Mouse (Mus musculus): ENCODE measurements at regions not wholly inside any gene's neighbourhood (a gene's known extent, or its start where the extent isn't known, plus 50 kb on each side); places are given as distances from the start of the nearest gene placed in this dataset.

DNA sequence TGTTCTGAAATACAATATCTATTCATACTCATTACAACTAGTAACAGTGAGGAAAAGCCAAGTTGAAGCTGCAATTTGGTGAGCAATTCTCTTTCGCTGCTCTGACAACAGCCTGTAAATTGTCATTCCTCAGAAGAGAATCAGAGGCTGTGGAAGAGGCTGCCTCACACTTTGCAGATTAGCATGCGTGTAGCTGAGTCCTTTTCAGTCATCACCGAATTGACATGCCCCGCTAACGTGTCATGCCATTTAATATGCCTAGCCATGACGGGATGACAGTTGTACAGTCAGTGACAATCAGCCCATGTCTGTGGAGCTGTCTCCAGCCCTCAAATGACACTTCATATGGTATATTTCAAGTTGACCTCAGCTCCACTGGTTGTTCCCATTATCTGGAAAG, 553.4 kb upstream of the Itga1 start:
- Histone ChIP-seq H3K9me3 (replicated peaks) (no peaks in the 10 kb centered on the region), H3K4me3 (no peak overlapping the region), H3K4me1 (peaks cover 11% of the 10 kb centered on the region; the same call in 1 of the 2 replicates), H3K9ac (no peak overlapping the region), H3K27ac (no peak overlapping the region), H3K36me3 (ENCODE audit: poor library complexity, severe bottlenecking) (no peaks in the 10 kb centered on the region), H3K4me2 (no peak overlapping the region), H3K27me3 (no peaks in the 10 kb centered on the region)
- 86% methylated on average over 6 of the region's 6 CpGs for WGBS
- no peak for ATAC-seq

DNA sequence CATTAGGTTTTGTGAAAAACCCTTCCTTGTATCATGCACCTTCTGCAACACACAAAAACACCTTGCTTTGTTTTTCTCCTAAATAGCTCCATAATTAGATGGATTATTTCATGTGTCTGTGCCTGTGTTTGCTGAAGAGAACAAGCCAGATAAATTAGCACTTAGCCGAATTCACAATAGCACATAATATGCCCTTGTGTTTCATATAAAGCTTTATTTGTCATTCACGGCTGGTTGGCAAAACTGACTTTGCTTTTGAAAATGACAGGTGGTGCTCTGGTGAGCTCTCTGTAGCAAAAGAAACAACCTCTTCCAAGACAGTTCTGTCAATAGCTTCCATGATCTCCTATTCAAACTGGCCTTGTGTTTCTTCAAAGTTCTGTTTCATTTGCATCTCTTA, 551.2 kb upstream of the Itga1 start:
- WGBS = 15% methylated on average over 2 of the region's 2 CpGs
- Histone ChIP-seq H3K9me3 (replicated peaks) (no peaks in the 10 kb centered on the region), H3K4me3 (no peak overlapping the region), H3K4me2 (no peak overlapping the region), H3K9ac (no peak overlapping the region), H3K27me3 (no peaks in the 10 kb centered on the region), H3K27ac (no peak overlapping the region), H3K36me3 (ENCODE audit: poor library complexity, severe bottlenecking) (no peaks in the 10 kb centered on the region), H3K4me1 (peaks cover 11% of the 10 kb centered on the region; the same call in 1 of the 2 replicates)
- peak; percentile 63; the same call in 1 of the 2 replicates for ATAC-seq

DNA sequence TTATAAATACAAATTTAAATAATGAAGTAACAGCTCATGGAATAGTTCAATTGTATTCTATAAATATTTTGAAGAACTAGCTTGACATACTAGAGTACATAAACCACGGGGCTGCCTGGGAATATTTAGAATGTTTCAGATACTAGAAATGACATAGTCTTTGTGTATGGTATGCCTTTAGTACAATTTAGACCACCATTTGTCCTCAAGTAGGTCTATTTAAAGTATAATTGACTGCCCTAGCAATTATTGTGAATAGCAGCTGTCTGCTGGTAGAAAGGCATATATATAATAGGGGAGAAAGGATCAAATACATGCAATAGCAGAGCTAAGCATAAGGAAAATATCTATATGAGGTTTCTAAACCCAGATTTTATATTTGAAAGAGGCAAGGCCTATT, 550.6 kb upstream of the Itga1 start:
- 36% methylated on average over 1 of the region's 1 CpGs for WGBS
- ATAC-seq = peak; percentile 45; the same call in 1 of the 2 replicates
- H3K27ac ChIP-seq = no peak overlapping the region
- peaks cover 11% of the 10 kb centered on the region; the same call in 1 of the 2 replicates for H3K4me1 ChIP-seq
- H3K9me3 ChIP-seq (replicated peaks) = no peaks in the 10 kb centered on the region
- H3K27me3 ChIP-seq = no peaks in the 10 kb centered on the region
- no peaks in the 10 kb centered on the region for H3K36me3 ChIP-seq (ENCODE audit: poor library complexity, severe bottlenecking)
- H3K4me3 ChIP-seq = no peak overlapping the region
- no peak overlapping the region for H3K4me2 ChIP-seq
- no peak overlapping the region for H3K9ac ChIP-seq

DNA sequence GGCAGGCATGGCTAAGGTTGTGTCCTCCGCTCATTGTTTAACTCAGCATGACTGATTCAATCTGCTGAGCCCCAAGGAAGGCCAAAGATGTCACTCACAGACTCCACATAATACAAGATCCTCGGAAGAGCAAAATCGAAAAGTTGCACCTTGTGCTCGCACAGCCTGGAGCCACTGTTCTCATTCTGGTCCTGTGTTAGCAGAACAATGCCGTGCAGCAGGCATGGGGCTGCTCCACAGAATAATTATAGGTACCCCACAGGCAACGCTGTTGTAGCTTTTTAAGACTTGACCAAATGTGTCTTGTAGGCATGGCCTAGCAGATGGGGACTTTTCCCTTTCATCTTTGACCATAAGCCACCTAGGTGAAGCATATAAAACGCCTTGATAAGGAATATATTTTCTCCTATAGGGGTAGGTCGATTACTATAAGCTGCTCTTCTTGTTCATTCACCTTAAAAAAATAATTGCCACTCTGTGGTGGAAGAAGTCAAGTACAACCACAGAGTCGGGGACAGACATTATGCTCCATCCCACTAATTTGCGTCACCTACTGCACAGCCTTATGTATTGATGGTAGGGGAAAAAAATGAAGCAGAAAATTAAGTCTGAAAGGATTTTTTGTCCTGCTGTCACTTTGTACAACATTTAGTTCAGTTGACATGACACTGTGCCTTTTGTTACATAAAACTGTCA, 529.8 kb upstream of the Itga1 start:
- ATAC-seq = peak; percentile 87
- no peaks in the 10 kb centered on the region for H3K9me3 ChIP-seq (replicated peaks)
- H3K4me1 ChIP-seq = peaks cover 10% of the 10 kb centered on the region; the same call in 1 of the 2 replicates
- no peak overlapping the region for H3K4me2 ChIP-seq
- H3K27me3 ChIP-seq = no peaks in the 10 kb centered on the region
- no peak overlapping the region for H3K4me3 ChIP-seq
- H3K27ac ChIP-seq = no peak overlapping the region
- WGBS = 19% methylated on average over 10 of the region's 10 CpGs
- H3K36me3 ChIP-seq (ENCODE audit: poor library complexity, severe bottlenecking) = no peaks in the 10 kb centered on the region
- no peak overlapping the region for H3K9ac ChIP-seq

DNA sequence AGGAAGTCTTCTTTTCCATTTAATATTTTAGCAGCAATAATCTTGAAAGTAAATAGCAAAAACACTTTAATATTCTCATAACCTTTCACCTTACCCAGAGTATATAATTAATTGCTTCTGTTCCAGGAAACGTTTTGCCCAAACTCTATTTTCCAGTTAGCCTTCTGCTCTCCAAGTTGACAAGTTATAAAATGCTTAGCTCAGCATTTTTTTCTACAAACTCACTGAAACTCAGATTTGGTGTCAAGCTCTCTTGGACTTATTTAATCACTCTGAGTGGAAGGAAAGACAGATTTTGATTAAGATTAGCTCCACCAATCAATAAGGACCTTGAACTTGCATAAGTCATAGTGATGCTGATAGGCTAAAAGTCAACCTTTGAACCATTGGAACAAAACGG, 528.8 kb upstream of the Itga1 start:
- H3K4me2 ChIP-seq = no peak overlapping the region
- no peak overlapping the region for H3K27ac ChIP-seq
- H3K36me3 ChIP-seq (ENCODE audit: poor library complexity, severe bottlenecking) = no peaks in the 10 kb centered on the region
- no peak overlapping the region for H3K4me3 ChIP-seq
- H3K27me3 ChIP-seq = no peaks in the 10 kb centered on the region
- H3K9me3 ChIP-seq (replicated peaks) = no peaks in the 10 kb centered on the region
- no peak for ATAC-seq
- H3K4me1 ChIP-seq = peaks cover 10% of the 10 kb centered on the region; the same call in 1 of the 2 replicates
- no peak overlapping the region for H3K9ac ChIP-seq
- WGBS = 68% methylated on average over 2 of the region's 2 CpGs

DNA sequence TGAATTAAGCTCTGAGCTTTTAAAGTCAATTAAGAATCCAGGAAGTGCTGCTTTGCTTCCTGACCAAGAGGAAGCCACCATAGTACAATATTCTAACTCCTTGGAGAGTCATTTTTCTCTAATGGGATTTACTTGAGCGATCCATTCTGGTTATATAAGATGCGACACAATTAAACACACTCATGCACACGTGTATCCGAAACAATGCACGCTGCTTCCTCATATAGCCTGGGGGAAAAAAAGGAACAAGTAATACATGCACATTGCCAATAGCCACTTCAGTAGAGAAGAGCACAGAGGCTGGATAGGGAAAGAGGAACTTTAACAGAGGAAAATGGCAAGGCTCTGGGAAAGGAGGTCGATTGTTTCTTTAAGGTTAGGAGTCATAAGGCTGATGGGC, 511.4 kb upstream of the Itga1 start:
- H3K36me3 ChIP-seq (ENCODE audit: poor library complexity, severe bottlenecking) = no peaks in the 10 kb centered on the region
- H3K4me2 ChIP-seq = no peak overlapping the region
- no peaks in the 10 kb centered on the region for H3K27me3 ChIP-seq
- WGBS = 86% methylated on average over 6 of the region's 6 CpGs
- H3K4me1 ChIP-seq = no peaks in the 10 kb centered on the region
- no peak overlapping the region for H3K27ac ChIP-seq
- no peak overlapping the region for H3K9ac ChIP-seq
- no peak for ATAC-seq
- no peak overlapping the region for H3K4me3 ChIP-seq
- no peaks in the 10 kb centered on the region for H3K9me3 ChIP-seq (replicated peaks)

DNA sequence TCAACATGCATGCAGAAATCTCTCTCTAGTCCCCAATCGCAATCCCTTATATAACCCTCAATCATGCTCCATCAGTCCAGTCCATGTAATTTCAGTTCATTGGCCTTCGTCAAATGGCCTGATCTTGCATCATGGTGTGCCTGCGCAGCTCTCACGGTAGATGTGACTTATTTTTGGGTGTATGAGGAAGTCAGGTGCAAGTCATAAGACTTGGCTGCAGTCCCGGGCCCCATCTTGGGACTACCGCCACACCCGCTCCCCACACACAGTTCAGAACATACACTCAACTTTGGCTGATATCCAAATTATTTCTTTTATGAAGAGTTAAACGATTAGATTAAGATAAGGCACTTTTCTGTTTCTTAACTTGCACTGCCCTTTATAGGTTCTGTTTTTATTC, 504.7 kb upstream of the Itga1 start:
- no peak overlapping the region for H3K27ac ChIP-seq
- no peaks in the 10 kb centered on the region for H3K9me3 ChIP-seq (replicated peaks)
- 87% methylated on average over 8 of the region's 8 CpGs for WGBS
- H3K9ac ChIP-seq = no peak overlapping the region
- no peaks in the 10 kb centered on the region for H3K36me3 ChIP-seq (ENCODE audit: poor library complexity, severe bottlenecking)
- H3K4me2 ChIP-seq = no peak overlapping the region
- no peaks in the 10 kb centered on the region for H3K4me1 ChIP-seq
- no peak overlapping the region for H3K4me3 ChIP-seq
- no peak for ATAC-seq
- H3K27me3 ChIP-seq = no peaks in the 10 kb centered on the region

DNA sequence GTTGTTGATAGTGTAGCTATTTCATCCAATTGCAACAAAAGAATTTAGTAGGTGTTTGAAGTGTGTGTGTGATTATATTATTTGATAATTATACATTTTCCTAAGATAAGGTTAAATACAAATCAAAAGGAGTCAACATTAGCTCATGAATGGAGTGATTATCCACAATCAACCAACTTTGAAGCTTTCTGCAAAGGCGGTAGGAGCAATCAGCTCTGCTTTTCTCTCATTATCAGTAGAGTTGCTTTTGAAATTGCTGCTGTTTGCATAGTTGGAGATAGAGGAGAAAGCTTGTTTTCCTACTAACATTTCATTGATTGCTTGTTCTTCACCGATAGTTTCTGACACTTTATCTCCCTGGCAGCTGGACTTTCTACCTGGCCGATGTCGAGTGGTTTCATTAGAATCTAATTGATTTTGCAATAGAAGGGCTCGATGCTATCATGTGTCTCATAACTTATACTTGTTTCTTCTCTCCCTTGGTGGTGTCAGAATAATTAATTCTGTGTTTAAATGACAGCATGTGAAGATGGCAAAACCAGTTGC, 493.4 kb upstream of the Itga1 start:
- Histone ChIP-seq H3K4me2 (no peak overlapping the region), H3K4me3 (no peak overlapping the region), H3K27ac (no peak overlapping the region), H3K27me3 (no peaks in the 10 kb centered on the region), H3K36me3 (ENCODE audit: poor library complexity, severe bottlenecking) (no peaks in the 10 kb centered on the region), H3K9ac (no peak overlapping the region), H3K9me3 (replicated peaks) (no peaks in the 10 kb centered on the region), H3K4me1 (no peaks in the 10 kb centered on the region)
- WGBS = 86% methylated on average over 5 of the region's 5 CpGs
- ATAC-seq = no peak

DNA sequence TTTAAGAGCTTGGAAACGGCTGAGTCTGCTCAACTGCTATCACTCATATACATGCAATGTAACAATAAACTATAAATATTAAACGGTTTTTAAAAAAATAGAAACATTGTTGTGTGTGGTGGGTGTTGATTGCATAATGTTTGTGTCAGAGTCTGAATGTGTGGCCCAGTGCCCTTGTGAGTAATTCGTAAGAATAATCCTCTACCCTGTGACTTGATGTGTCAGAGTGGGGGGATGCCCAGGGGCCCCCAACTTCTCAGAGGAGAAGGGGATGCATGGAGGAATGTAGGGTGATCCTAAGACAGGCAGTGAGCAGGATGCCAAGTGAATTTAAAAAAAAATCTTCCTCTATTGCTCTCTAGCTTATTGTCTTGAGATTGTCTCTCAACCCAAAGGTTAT, 474.2 kb upstream of the Itga1 start:
- Histone ChIP-seq H3K9me3 (replicated peaks) (no peaks in the 10 kb centered on the region), H3K36me3 (ENCODE audit: poor library complexity, severe bottlenecking) (no peaks in the 10 kb centered on the region), H3K4me2 (no peak overlapping the region), H3K4me3 (no peak overlapping the region), H3K4me1 (peaks cover 14% of the 10 kb centered on the region; the same call in 1 of the 2 replicates), H3K27ac (no peak overlapping the region), H3K27me3 (peaks cover 16% of the 10 kb centered on the region), H3K9ac (no peak overlapping the region)
- ATAC-seq = peak; percentile 17; the same call in 1 of the 2 replicates
- 72% methylated on average over 3 of the region's 3 CpGs for WGBS

DNA sequence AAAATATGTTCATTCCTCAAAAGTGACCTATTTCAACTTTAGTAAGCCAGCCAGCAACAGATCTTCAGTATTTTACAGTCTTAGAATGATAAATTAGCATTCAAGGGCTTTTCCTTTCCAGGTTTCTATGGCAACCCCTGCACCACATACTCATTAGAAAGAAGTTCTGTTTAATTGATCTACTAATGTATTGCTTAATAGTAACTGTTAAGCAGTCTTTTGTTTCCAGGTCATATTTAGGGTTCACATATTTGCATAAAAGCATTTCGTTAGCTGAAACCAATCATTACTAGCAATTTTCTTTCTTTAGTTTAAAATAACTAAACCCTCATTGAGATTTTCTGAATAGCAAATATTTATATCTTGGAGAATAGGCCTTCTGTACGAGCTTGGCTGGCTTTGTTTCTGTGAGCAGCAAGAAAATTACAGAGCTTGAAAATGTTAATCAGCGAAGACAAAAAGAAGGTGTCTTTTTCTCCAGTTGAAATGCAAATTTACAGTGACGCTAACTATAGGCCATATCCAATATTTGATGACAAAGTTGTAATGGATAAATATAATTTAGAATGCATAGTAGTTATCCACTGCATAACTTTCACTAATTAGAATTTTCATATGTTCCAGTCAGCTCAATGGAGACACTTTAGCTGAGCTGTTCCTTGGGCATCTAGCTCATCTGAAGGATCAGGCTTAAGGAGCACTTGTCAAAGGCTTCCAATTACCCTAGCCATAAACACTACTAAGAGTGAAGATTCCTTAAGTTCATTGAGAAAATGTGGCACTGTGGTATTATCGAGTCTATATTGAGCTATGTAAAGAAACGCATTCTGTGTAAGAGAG, 473.5 kb upstream of the Itga1 start:
- peak; percentile 93 for ATAC-seq
- no peak overlapping the region for H3K9ac ChIP-seq
- peaks cover 14% of the 10 kb centered on the region; the same call in 1 of the 2 replicates for H3K4me1 ChIP-seq
- no peak overlapping the region for H3K4me2 ChIP-seq
- H3K36me3 ChIP-seq (ENCODE audit: poor library complexity, severe bottlenecking) = no peaks in the 10 kb centered on the region
- no peaks in the 10 kb centered on the region for H3K9me3 ChIP-seq (replicated peaks)
- WGBS = 41% methylated on average over 6 of the region's 6 CpGs
- no peak overlapping the region for H3K4me3 ChIP-seq
- no peak overlapping the region for H3K27ac ChIP-seq
- H3K27me3 ChIP-seq = peaks cover 16% of the 10 kb centered on the region

DNA sequence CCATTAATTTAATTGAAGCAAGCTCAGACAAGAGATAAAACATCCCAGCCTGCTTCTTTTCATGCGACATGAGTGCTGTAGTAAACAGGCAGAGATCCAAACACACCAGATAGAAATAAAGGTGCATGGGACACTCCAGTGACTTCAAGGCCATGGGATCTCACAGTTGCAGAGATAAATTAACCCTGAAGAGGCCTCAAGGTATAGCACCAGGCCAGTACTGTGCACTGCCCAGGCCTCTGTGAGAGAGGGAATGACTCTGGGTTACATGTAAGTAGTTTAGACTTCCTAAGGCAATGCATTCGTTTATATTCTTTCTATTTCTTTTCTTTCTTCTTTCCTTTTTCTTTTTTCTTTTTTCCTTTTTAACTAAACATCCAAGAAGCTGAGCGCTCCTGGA, 439.4 kb upstream of the Itga1 start:
- Histone ChIP-seq H3K9ac (no peak overlapping the region), H3K4me2 (no peak overlapping the region), H3K4me1 (no peaks in the 10 kb centered on the region), H3K4me3 (no peak overlapping the region), H3K9me3 (replicated peaks) (no peaks in the 10 kb centered on the region), H3K36me3 (ENCODE audit: poor library complexity, severe bottlenecking) (no peaks in the 10 kb centered on the region), H3K27me3 (no peaks in the 10 kb centered on the region), H3K27ac (no peak overlapping the region)
- WGBS = 75% methylated on average over 3 of the region's 3 CpGs
- ATAC-seq = no peak

DNA sequence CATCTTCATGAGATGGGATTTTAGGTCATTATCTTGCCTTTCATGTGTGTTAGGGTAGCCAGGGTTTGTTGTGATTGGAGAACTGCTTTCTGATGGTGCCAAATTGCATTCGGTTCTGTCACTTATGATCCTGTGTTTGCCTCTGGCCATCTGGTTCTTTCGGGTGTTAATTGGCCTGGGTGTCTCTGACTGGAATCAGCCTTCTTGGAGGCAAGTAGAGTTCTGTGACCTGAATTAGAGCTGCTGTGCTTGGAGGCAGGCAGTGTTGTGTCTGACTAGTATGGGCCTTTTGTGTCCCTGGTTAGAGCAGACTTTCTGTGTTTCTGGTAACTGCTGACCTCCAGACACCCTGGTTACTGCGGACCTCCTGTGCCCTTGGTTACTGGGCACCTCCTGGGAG, 434.1 kb upstream of the Itga1 start:
- H3K9me3 ChIP-seq (replicated peaks) = no peaks in the 10 kb centered on the region
- H3K4me3 ChIP-seq = no peak overlapping the region
- no peaks in the 10 kb centered on the region for H3K27me3 ChIP-seq
- no peak overlapping the region for H3K27ac ChIP-seq
- H3K9ac ChIP-seq = no peak overlapping the region
- WGBS = 71% methylated on average over 3 of the region's 3 CpGs
- no peaks in the 10 kb centered on the region for H3K4me1 ChIP-seq
- H3K36me3 ChIP-seq (ENCODE audit: poor library complexity, severe bottlenecking) = no peaks in the 10 kb centered on the region
- ATAC-seq = peak; percentile 48; the same call in 1 of the 2 replicates
- no peak overlapping the region for H3K4me2 ChIP-seq

All from forebrain, embryonic 13.5 days (tissue).